Mouse (Mus musculus) urinary bladder, postnatal 14 days (tissue): ENCODE measurements around the gene LTO1.
A peak's percentile ranks its signal among the peaks of the same experiment; 100 is the strongest.

Experiments
- DNase-seq: peaks from one replicate; pipeline ENCODE4 v3.0.0; 2021; ENCODE audit warnings: low spot score

Gene LTO1

DNA sequence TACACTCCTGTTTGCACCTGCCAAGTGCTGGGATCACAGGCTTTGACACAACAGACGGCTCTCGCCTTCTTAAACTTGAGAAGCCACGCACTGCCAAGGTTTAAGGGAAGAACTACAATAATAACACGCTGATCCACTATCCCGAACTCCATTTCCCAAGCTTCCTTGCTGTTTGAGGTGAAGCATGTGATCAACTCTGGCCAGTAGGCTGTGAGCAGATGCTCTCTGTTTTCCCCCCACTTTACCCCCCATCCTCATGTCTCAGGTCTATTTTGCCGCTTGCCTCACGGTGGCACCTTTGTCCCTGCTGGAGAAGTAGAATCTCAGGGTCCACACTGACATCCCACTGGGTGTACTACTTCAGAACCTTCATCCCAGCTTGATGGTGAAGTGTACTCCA, 6.2 kb upstream of the LTO1 start:
- no peak for DNase-seq

DNA sequence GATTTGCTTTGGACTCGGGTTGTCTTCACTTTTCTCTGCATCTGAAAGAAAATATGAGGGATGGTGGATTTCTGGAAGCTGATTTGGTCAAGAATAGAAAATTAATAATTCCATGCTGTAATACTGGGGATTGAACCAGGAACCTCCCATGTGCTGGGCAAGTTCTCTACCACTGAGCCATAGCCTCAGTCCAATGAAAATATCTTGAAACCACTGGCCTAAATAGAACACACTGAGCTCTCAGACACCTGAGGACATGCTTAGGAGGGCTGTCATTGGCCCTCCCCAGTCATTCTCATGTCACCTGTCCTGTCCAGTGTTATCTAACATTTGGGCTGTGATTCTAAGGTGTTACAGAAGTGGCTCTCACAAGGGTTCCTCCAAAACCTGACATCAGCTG, 3.8 kb upstream of the LTO1 start:
- DNase-seq: no peak

DNA sequence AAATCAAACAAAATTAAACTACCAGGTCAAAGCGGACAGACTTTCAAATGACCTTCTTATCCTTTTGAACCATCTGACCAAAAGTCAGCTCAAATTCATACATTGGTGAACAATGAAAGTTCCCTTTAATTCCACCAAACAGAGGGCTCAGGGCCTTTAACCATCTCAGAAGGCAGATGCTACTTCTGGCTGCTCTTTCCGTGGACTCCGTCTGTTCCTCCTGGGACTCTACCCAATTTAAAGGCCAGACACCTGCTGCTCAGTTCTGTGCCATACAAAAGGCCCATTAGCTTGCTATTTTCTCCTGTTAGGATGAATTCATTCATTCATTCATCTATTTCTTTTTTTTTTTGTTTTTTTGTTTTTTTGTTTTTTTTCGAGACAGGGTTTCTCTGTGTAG, 2.0 kb upstream of the LTO1 start:
- DNase-seq: no peak

DNA sequence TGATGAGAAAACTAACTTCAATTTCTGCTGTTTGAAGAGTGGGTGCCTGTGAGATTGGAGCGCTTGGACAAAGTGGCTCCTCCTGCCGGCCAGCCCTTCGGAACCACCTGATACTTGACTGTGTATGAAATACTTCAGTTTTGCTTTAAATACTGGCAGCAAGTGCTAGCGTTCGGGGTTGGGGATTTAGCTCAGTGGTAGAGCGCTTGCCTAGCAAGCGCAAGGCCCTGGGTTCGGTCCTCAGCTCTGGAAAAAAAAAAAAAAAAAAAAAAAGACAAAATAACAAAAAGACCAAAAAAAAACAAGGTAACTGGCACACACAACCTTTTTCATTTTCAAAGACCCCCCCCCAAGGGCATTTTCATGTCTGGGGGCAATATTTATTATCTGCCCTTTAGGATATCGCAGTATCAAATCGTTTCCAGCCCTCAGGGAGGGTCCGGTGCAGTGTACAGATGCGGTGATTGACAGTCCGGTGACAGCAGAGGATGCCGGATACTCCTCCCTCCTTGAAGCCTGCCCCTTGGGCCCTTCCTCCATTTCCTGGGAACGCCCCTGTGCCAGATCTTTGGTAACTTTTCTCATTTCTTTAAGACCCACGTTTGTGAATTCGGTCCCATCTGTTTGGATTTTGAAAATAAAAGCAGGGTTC, 478 bp upstream of the LTO1 start:
- DNase-seq: no peak

DNA sequence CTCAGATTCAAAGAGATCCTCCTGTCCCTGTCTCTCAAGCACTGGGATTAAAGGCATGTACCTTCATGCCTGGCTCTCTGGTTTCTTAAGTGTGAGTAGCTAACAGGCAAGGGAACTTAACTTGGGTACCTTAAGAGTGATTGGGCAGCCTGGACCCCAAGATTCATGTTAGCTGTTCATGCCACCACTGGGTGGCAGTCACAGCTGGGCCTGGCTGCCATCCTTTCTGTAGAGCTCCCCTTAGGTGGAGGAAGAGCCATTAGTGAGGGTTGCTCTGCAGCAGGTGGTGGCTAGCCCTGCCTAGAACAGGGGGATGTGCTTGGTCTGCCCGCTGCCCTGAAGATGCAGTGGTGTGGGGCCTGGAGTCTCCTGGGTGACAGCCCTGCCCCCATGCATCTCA, 3.9 kb downstream of the LTO1 start:
- DNase-seq: no peak

DNA sequence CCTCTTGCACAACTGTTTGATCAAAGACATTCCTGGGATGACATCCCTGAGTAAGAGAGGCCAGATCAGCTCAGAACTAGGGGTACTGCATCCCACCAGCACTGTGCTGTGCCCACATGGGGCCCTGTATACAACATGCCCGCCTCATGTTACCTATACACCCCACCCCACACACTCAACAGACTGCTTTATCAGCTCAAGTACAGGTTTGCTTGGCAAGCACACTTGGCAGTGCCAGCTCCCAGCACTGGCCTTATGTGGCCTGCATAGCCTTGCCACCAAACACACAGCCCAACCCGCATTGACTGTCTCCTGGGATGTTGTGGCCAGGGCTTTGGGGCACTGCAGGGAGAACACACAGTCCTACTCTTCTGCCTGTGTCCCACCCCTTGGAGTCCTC, 12.7 kb downstream of the LTO1 start:
- DNase-seq: no peak

DNA sequence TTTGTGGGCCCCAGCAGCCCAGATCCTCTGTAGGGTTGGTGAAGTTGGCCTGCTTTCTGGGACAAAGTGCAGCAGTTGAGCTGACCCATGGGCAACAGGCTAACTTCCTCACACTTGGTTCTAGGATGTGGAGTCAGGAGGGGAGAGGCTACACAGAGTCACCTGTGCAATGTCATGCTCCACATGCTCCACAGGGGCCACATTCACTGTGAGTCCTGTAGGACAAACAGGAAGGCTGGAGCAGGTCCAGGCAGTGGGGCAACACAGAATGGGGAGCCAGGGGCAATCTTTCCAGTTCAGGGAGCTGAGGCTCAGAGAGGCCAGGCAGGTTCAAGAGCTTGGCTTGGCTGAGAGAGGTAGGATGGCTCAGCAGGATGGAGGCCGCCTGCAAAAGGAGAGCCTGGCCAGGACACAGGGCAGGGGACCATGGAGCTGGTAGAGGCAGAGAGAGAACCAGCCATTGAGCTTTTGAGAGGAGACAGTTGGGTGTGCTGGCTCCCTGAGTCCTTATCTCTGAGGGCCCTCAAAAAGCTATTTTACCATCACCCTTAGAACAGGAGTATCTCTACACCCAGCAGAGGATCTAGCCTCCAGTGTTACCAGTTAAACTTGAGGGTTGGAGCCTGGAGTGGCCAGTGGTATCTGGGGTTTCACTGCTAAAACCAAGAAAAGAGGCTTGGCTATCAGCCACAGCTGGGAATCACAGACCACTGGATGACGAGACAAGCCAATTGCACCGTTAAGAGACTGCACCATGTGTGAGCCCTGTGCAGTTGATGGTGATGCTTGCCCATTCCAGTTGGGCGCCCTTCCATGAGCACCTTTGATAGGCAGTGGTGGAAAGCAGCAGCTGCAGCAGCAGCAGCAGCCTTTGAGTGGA, 13.3 kb downstream of the LTO1 start:
- no peak for DNase-seq

DNA sequence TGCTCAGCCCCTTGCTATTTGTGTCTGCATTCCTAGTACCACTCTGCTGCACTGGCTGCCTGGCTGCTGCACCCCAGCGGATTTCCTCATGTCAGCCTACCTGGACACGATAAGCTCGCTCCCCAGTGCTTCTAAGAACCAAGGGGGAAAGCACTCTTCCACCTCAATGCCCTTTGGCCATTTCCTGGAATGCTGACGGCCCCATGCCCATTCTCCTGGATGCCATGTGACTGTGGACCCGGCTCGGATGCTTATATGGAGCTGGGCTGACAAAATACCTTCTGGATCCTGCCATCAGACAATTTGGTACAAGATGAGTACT, 13.9 kb downstream of the LTO1 start:
- DNase-seq: no peak

DNA sequence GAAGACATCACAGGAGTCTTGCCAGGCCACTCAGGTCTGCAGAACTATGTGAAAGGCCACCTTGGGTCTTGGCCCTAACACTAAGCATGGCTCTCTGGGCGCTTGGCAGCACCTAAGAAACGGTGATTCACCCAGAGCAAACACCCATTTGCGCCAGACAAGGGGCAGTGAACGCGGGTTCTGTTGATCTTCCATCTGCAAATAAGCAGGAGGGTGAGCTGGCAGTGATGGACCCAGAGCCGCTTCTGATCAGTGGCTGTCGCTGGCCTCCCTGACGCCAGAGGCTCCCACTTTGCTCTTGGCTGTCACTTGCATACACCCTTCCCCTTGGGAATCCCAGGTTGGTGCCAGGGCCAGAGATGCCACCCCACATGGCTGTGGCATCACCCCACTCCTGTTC, 14.6 kb downstream of the LTO1 start:
- peak; percentile 36 for DNase-seq

DNA sequence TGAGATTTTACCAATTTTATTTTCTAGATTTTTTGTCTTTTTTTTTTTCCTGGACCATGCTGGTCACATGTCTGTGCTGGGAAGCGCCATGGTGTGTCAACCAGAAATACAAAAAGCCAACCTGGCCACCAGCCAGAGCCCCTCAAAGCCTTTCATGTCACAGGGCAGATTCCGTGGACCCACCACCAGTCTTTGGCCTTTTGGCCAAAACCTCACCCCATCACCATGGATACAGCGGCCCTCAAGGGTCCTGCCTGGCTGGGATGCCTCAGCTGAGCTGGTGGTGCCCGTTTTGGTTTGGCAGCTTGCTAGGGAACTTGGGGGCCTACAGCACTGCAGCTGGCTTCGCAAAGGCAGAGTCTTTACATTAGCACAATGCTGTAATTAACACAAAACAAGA, 15.0 kb downstream of the LTO1 start:
- no peak for DNase-seq

DNA sequence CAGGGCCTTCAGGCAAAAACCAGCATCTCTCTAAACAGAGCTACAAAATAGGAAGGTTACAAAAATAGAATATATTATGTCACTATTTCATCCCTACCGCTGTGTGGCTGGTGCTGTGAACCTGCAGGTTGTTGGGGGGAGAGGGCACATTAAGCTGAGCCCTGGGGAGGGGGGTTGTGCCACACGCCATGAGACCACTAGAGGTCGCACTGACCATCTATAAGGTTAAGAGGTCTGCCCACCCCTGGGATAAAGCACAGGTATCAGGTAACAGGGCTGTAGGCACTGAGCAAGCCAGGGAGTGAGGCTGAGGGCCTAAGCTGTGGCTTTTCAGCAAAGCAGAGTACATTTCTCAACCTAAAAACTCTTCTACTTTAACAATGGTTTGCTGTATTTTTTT, 16.9 kb downstream of the LTO1 start:
- no peak for DNase-seq

DNA sequence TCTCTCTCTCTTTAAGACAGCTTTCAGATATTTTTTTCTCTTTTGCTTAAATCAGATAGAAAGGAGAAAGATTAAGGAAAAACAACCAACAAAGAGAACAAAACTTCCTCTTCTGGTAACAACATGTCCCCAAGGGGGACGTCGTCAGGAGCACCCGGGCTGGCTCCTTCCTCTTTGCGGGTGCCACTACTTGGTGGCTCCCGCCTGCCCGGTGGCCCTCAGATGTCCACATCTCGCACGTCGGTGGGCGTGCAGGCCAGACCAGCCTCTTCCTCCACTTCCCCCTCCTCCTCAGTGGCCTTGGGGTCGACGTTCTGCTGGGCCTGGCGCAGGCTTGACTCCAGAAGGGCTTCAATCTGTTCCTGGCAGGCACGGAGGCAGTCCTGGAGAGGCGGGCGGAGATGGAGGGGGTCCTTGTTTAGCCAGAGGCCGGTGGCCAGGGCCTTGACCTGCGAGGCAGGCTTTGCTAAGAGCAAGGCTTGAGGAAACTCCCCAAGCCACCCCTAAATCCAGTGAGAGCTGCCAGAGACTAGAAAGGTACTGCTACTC, 17.6 kb downstream of the LTO1 start:
- no peak for DNase-seq

DNA sequence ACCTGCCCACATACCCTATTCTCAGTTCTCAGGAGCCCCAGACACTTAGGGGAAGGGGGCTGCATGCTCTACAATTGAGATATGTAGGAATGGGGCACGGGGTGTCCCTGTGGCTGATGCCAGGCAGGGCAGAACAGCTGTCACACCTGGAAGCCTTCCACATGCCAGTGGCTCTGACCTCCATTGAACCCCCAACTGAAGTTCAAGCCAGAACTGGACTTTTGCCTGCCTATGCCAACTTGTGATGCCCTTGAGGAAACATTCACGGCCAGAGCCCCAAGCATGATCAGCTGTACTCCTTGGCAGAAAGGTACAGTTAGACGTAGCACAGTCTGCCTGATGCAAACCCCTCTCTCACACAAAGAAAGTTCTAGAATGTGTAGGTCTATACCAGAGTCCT, 18.4 kb downstream of the LTO1 start:
- DNase-seq: no peak

DNA sequence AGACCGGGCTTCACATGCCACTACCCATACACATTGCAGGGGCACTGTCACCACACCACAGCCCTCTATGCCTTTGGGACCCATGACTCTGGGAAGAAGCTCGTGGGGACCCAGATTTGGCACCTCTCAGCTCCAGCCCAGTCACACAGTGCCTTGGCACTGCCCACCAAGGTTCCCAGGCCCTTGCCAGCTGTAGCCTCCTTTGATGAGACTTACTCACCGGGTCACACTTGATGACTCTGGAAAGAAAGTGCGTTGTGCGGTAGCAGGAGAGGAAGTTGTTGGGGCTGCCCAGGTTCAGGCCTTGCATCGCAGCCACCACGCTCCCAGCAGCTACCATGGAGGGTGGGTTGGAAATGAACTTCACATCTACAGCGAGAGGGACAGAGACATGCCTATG, 18.9 kb downstream of the LTO1 start:
- DNase-seq: no peak

DNA sequence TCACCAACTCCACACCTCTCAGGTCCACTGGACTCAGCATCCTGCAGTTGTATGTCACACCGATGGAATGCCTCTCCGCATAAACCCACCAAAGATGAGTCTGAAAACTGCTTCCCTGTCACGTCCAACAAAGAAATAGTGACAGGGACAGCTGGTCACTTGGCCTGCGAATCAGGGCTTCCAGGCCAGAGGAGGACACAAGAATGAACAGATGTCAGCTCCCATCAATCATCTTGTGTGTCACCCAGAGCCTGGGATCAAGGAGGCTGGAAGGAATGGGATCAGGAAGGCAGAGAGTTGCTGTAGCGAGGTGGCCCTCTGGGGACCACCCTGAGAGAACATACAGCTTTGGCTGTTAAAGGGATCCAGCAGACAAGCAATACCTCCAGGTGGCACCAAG, 20.0 kb downstream of the LTO1 start:
- no peak for DNase-seq

DNA sequence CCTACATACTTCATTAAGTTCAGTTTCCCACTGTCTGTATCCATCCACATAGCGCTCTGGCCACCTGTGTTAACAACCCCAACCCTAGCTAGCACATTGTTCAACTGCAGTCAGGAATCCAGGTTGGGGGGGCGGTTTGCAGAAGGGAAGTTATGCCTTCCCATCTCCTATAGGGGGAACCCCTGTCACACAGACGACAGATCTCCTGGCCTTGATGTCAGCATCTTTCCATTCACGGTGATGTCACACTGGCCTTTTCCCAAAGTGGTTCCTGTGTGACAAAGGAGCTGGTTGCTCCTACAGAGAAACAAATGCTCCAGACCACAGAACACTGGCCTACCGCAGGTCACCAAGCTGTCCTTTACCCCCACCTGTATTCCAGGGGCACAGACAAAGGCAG, 20.7 kb downstream of the LTO1 start:
- DNase-seq: no peak

DNA sequence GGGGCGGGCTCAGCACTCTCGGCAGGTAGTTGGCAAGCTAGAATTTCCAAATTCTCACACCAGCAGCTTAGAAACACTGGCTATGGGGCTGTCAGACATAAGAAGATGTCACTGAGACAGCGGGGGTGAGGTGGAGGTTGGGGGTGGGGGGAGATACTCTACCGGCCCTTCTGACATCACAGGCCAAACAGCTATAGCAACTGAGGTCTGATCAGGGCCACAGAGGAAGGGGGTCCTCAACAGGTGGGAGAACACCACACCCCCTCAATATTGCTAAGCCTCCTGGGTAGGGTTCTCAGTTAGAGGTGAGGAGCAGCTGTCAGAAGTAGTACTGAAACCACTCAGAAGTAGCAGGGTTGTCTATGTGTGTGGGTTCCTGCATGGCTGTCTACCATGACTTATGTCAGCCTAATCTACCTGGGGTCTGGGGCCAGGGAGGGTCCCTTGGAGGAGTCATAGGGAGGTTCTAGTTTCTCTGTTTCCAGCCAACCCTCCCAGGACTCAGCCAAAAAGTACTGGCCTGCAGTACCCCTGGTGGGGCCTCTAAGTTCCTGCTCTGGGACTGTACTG, 21.5 kb downstream of the LTO1 start:
- no peak for DNase-seq

DNA sequence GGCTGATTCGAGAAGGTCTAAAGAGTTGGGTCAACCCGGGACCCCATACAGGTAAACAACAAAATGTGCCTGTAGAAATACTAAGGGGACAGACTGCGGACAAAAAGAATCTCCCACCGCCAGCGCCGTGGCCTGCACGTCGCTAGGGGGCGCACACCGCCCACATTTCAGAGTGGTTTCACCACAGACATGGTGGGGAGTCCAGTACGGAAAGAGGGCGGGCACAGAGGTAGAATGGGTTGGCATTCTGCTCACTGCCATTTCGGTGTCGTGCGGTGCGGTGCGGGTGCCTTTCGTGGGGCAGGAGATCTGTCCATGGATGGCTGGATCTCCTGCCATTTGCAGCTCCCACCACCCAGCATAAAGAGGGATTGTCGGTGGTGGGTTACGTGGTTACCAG, 22.6 kb downstream of the LTO1 start:
- DNase-seq: peak; percentile 91

DNA sequence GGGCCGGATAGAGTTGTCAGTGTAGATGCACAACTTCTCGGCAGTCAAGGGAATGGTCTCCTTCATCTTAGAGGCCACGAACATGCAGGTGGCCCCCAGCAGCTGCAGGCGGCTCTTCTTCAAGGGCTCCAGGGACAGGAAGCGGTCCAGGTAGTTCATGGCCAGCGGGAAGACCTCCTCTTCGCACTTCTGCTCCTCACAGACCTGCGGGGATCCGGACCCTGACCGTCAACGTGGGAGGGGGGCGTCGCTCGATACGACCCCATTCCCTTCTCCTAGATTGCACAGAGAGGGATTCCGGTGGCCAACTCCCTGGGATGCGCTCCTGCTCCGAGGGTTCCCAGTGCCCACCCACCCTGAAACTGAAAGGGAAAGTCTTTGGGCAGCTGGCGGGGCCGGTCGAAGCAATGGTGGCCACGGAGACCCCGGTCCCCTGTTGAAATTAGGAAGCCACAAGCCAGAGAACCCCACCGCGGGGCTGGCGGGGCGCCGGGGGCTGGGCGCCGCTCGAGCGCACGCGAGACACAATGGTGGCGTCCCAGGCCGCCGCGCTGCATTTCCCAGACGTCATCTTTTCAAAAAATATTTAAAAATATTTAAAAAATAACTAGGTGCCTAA, 23.1 kb downstream of the LTO1 start:
- DNase-seq: no peak

DNA sequence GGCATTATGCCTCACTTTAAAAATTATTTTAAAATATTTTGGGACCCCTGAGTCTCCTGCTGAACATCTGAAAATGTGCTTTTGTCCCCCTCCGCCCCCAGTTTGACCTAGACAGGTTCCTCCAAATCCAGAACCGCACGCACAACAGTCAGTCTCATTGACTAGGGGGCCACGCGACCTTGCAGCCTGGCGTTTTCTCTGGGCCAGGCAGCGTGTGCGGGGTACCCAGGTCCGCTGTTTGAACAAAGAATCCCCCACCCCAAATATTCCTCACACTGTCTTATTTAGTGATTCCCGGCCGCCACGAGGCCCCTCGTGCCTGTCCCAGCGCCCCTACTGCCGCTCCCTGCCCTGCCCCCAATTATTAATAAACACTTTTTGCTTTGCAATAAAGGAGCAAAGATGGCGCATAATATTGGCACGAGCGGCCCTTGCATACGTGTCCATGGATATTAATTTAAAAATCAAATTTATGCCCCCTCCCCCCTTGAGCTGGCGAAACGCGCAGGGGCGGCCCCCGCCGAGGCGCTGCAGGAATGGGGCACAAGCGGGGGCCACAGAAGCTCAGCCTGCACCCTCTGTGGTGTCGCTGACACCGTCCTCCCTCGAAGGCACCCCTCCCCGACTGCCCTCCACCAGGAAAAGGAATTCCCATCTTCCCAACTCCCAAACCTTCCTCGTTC, 23.9 kb downstream of the LTO1 start:
- no peak for DNase-seq

DNA sequence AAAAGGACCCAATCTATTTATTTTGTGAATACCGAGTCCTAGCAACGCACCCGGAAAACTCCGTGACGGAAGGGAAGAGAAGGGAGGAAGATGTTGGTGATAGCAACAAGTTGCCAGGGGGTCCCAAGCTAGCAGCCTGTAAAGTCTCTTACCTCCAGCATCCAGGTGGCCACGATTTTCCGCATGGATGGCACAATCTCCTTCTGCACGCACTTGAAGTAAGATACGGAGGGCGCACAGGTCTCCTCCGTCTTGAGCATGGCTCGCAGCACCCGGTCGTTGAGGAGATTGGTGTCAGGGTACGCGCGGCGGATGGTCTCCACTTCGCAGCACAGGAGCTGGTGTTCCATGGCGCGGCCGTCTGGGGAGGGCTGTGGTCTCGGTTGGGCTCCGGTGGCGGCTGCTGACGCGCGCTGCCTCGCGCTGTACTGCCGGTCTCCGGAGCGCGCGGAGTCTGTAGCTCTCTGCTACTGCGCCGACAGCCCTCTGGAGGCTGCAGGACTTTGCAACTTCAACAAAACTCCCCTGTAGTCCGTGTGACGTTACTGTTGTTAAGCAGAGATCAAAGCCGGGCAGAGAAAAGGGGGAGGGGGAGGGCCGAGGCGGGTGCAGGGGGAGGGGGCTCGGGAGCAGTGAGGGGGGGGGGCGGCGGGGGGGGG, 24.6 kb downstream of the LTO1 start, which contains the start of gene Ccnd1:
TSS of gene Ccnd1 (minus strand) at position 582 of the 659 bp plus-strand sequence.
- peak; percentile 65 for DNase-seq
